Mouse (Mus musculus): ENCODE data around the gene Sacm1l.

DNA sequence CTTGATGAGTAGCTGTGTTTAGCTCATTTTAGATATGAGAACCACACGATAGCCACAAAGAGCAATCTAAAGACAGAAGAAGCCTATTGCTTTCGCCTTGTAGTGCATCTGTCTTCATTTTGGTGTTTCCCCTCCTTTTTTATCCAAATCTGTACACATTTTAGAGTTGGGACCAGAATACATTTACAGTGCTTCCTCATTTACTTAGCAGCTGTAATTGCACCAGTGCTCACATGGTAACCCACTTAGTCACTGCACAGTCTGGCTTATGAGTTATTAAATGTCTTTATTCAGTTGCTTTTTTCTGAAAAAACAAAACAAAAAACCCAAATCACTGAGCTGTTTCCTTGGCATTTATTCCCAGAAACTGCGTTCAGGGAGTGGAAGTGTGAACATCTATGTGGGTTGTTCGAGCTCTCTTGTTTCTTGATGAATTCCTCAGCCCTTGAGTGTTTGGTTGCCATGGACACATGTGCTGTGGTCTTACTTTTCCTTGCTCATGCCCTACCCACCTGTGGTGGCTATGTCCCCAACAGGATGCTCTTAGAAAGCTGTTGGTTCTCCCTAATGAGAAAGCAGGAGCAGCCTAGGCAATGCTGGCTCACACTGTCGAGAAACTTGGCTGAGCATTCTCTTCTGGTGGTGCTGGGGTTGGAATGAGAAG is 26.3 kb upstream of the Sacm1l start:
- TF ChIP-seq CTCF (IDR thresholded peaks at IDR 0.05; ENCODE audit: low read depth, low read length) (no peak), POLR2AphosphoS5 (IDR thresholded peaks at IDR 0.05; ENCODE audit: insufficient replicate concordance, low read depth, low read length) (no peak), TAL1 (conservative IDR thresholded peaks at IDR 0.05; ENCODE audit: low read depth, low read length) (no peak)

Measured in G1E (cell line).